Mouse (Mus musculus): ENCODE measurements around the gene Sdccag8. TPM values are rescaled to one million over a fixed set of nuclear protein-coding genes. Genes with fewer than 3 reads are reported as not detected.

The Sdccag8 gene
- total and polyA plus RNA-seq, 2 experiments from 2014 or later = 5.9 to 8.1 TPM

DNA sequence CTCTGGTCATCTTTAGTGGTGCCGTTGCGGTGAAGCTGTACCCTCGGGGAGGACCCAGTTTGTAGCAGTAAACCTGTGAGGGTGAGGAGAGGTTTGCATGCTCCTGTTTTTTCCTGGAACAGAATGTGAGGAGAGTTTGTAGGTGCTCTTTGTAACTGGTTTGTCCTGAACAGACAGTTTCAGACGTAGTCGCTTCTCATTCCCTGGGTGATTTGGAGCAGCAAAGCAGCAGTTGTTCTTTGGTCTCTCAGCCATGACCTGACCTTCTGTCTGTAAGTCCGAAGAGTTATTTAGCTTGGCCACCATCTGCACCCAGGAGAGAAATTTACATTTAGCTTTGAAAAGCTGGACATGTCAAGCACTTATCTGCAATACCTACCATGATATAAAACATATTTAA is 65.2 kb downstream of the Sdccag8 start:
- no peak overlapping the region for H3K9ac ChIP-seq (replicated peaks; ENCODE audit: low read depth, low read length)
- H3K4me1 ChIP-seq (ENCODE audit: control insufficient read depth, insufficient read depth) = no peaks in the 10 kb centered on the region
- no peak overlapping the region for H3K27ac ChIP-seq (ENCODE audit: low read depth)
- H3K27me3 ChIP-seq (ENCODE audit: control insufficient read depth, insufficient read depth, low read length) = no peaks in the 10 kb centered on the region
- WGBS = 72% methylated on average over 6 of the region's 6 CpGs
- DNase-seq (ENCODE audit: low spot score) = no peak
- no peaks in the 10 kb centered on the region for H3K36me3 ChIP-seq (replicated peaks; ENCODE audit: control insufficient read depth, insufficient read depth, low read length)
- no peaks in the 10 kb centered on the region for H3K9me3 ChIP-seq (replicated peaks; ENCODE audit: control insufficient read depth, low read length)
- no peak overlapping the region for H3K4me2 ChIP-seq (ENCODE audit: low read depth, low read length)
- TF ChIP-seq CTCF (IDR thresholded peaks at IDR 0.05; ENCODE audit: low read depth) (no peak), EP300 (IDR thresholded peaks at IDR 0.05; ENCODE audit: low read depth) (no peak)
- no peak overlapping the region for H3K4me3 ChIP-seq (ENCODE audit: low read depth, low read length)
- no peak for ATAC-seq (ENCODE audit: insufficient read depth, low read depth)

GRCm38 (mm10) chr1:176880101-176880500 is 65.6 kb downstream of the Sdccag8 start:
- no peaks in the 10 kb centered on the region for H3K27me3 ChIP-seq (ENCODE audit: control insufficient read depth, insufficient read depth, low read length)
- no peaks in the 10 kb centered on the region for H3K4me1 ChIP-seq (ENCODE audit: control insufficient read depth, insufficient read depth)
- 68% methylated on average over 5 of the region's 5 CpGs for WGBS
- no peak overlapping the region for H3K9ac ChIP-seq (replicated peaks; ENCODE audit: low read depth, low read length)
- H3K36me3 ChIP-seq (replicated peaks; ENCODE audit: control insufficient read depth, insufficient read depth, low read length) = no peaks in the 10 kb centered on the region
- no peak for TF ChIP-seq EP300 (IDR thresholded peaks at IDR 0.05; ENCODE audit: low read depth)
- TF ChIP-seq CTCF (IDR thresholded peaks at IDR 0.05; ENCODE audit: low read depth) = no peak
- no peak overlapping the region for H3K4me3 ChIP-seq (ENCODE audit: low read depth, low read length)
- H3K4me2 ChIP-seq (ENCODE audit: low read depth, low read length) = no peak overlapping the region
- H3K27ac ChIP-seq (ENCODE audit: low read depth) = no peak overlapping the region
- no peaks in the 10 kb centered on the region for H3K9me3 ChIP-seq (replicated peaks; ENCODE audit: control insufficient read depth, low read length)
- ATAC-seq (ENCODE audit: insufficient read depth, low read depth) (no peak), DNase-seq (ENCODE audit: low spot score) (no peak)

GRCm38 (mm10) chr1:176880943-176881342 is 66.5 kb downstream of the Sdccag8 start:
- Histone ChIP-seq H3K9ac (replicated peaks; ENCODE audit: low read depth, low read length) (no peak overlapping the region), H3K4me2 (ENCODE audit: low read depth, low read length) (no peak overlapping the region), H3K4me3 (ENCODE audit: low read depth, low read length) (no peak overlapping the region), H3K36me3 (replicated peaks; ENCODE audit: control insufficient read depth, insufficient read depth, low read length) (no peaks in the 10 kb centered on the region), H3K27me3 (ENCODE audit: control insufficient read depth, insufficient read depth, low read length) (no peaks in the 10 kb centered on the region), H3K4me1 (ENCODE audit: control insufficient read depth, insufficient read depth) (0 out of 2 replicates have a peak, but pooled peaks cover 4% of the 10 kb centered on the region), H3K27ac (ENCODE audit: low read depth) (no peak overlapping the region), H3K9me3 (replicated peaks; ENCODE audit: control insufficient read depth, low read length) (no peaks in the 10 kb centered on the region)
- WGBS = 84% methylated on average over 6 of the region's 6 CpGs
- TF ChIP-seq CTCF (IDR thresholded peaks at IDR 0.05; ENCODE audit: low read depth) (no peak), EP300 (IDR thresholded peaks at IDR 0.05; ENCODE audit: low read depth) (no peak)
- ATAC-seq (ENCODE audit: insufficient read depth, low read depth) = no peak
- DNase-seq (ENCODE audit: low spot score) = no peak

- TF ChIP-seq EP300 (IDR thresholded peaks at IDR 0.05; ENCODE audit: low read depth) = no peak
- no peak for TF ChIP-seq CTCF (IDR thresholded peaks at IDR 0.05; ENCODE audit: low read depth)
- Histone ChIP-seq H3K4me2 (ENCODE audit: low read depth, low read length) (peak overlapping the region; percentile 11; the same call in 1 of the 2 replicates), H3K27ac (ENCODE audit: low read depth) (no peak overlapping the region), H3K36me3 (replicated peaks; ENCODE audit: control insufficient read depth, insufficient read depth, low read length) (no peaks in the 10 kb centered on the region), H3K4me3 (ENCODE audit: low read depth, low read length) (no peak overlapping the region), H3K4me1 (ENCODE audit: control insufficient read depth, insufficient read depth) (0 out of 2 replicates have a peak, but pooled peaks cover 4% of the 10 kb centered on the region), H3K9ac (replicated peaks; ENCODE audit: low read depth, low read length) (no peak overlapping the region), H3K9me3 (replicated peaks; ENCODE audit: control insufficient read depth, low read length) (no peaks in the 10 kb centered on the region), H3K27me3 (ENCODE audit: control insufficient read depth, insufficient read depth, low read length) (no peaks in the 10 kb centered on the region)
- peak; percentile 20 for DNase-seq (ENCODE audit: low spot score)
- ATAC-seq (ENCODE audit: insufficient read depth, low read depth) = peak; percentile 55
- 52% methylated on average over 17 of the region's 17 CpGs for WGBS
Observed at GRCm38 (mm10) chr1:176885207-176885933, 70.9 kb downstream of the Sdccag8 start.

GRCm38 (mm10) chr1:176886002-176886401 is 71.5 kb downstream of the Sdccag8 start:
- TF ChIP-seq EP300 (IDR thresholded peaks at IDR 0.05; ENCODE audit: low read depth) (no peak), CTCF (IDR thresholded peaks at IDR 0.05; ENCODE audit: low read depth) (no peak)
- no peaks in the 10 kb centered on the region for H3K9me3 ChIP-seq (replicated peaks; ENCODE audit: control insufficient read depth, low read length)
- H3K27ac ChIP-seq (ENCODE audit: low read depth) = no peak overlapping the region
- H3K27me3 ChIP-seq (ENCODE audit: control insufficient read depth, insufficient read depth, low read length) = no peaks in the 10 kb centered on the region
- H3K36me3 ChIP-seq (replicated peaks; ENCODE audit: control insufficient read depth, insufficient read depth, low read length) = no peaks in the 10 kb centered on the region
- H3K9ac ChIP-seq (replicated peaks; ENCODE audit: low read depth, low read length) = no peak overlapping the region
- ATAC-seq (ENCODE audit: insufficient read depth, low read depth) = no peak
- no peak overlapping the region for H3K4me2 ChIP-seq (ENCODE audit: low read depth, low read length)
- H3K4me1 ChIP-seq (ENCODE audit: control insufficient read depth, insufficient read depth) = 0 out of 2 replicates have a peak, but pooled peaks cover 4% of the 10 kb centered on the region
- no peak overlapping the region for H3K4me3 ChIP-seq (ENCODE audit: low read depth, low read length)
- DNase-seq (ENCODE audit: low spot score) = no peak
- WGBS = 80% methylated on average over 5 of the region's 5 CpGs

GRCm38 (mm10) chr1:176903741-176904140 is 89.3 kb downstream of the Sdccag8 start:
- no peak overlapping the region for H3K4me3 ChIP-seq (ENCODE audit: low read depth, low read length)
- no peak overlapping the region for H3K9ac ChIP-seq (replicated peaks; ENCODE audit: low read depth, low read length)
- no peak for TF ChIP-seq EP300 (IDR thresholded peaks at IDR 0.05; ENCODE audit: low read depth)
- no peak for TF ChIP-seq CTCF (IDR thresholded peaks at IDR 0.05; ENCODE audit: low read depth)
- 83% methylated on average over 6 of the region's 6 CpGs for WGBS
- H3K4me2 ChIP-seq (ENCODE audit: low read depth, low read length) = no peak overlapping the region
- H3K27me3 ChIP-seq (ENCODE audit: control insufficient read depth, insufficient read depth, low read length) = no peaks in the 10 kb centered on the region
- DNase-seq (ENCODE audit: low spot score) (no peak), ATAC-seq (ENCODE audit: insufficient read depth, low read depth) (no peak)
- H3K36me3 ChIP-seq (replicated peaks; ENCODE audit: control insufficient read depth, insufficient read depth, low read length) = no peaks in the 10 kb centered on the region
- no peaks in the 10 kb centered on the region for H3K4me1 ChIP-seq (ENCODE audit: control insufficient read depth, insufficient read depth)
- no peaks in the 10 kb centered on the region for H3K9me3 ChIP-seq (replicated peaks; ENCODE audit: control insufficient read depth, low read length)
- no peak overlapping the region for H3K27ac ChIP-seq (ENCODE audit: low read depth)

All from heart, postnatal 0 days (tissue).